Mouse (Mus musculus): ENCODE measurements around the gene Inppl1.

The Inppl1 gene

DNA sequence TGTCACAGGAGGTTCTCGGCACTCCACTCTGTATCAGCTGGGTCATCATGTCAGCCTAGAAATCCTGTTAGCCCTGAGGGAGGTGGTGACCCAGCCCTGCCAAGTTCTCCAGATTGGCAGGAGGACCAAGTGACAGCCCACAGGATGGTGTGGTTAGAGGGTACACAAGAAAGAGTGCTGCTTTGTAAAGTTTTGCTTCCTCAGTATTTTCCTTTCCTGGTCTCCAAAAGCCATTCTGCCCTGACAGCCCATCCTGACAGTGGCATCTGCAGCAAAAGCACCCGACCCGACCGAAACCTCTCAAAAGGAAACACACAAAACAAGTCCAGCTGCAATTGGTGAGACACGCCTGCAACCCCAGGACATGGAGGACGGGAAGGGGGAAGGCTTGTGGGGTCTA is 6.2 kb upstream of the Inppl1 start:
- no peak for DNase-seq (ENCODE audit: low spot score in 2 of 2)

- DNase-seq (ENCODE audit: low spot score in 2 of 2): no peak
Observed at GRCm38 (mm10) chr7:101837154-101837605, 849 bp downstream of the Inppl1 start.

GRCm38 (mm10) chr7:101836271-101837153 is 1.5 kb downstream of the Inppl1 start:
- DNase-seq (ENCODE audit: low spot score in 2 of 2): peak; percentile 53 to 56

DNA sequence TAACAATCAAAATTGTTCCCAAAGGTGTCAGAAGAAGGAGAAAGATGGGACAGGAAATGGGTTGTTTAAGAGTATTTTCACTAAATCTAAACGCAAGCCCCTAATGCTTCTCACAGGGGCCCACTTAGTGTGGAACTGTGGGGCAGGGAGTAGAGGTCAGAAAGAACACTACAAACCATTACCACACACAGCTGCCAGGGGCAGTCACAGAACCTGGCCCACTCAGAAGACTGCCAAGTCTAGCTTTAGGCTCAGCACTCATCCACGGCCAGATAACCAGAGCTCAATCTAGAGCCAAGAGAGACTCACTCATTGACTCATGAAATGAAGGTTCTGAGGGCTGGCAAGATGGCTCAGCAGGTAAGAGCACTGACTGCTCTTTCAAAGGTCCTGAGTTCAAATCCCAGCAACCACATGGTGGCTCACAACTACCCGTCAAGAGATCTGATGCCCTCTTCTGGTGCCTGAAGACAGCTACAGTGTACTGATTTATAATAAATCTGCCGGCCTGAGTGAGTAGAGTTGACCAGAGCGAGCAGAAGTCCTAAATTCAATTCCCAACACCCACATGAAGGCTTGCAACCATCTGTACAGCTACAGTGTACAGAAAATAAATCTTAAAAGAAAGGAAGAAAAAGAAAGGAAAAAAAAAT is 2.4 kb downstream of the Inppl1 start:
- DNase-seq (ENCODE audit: low spot score in 2 of 2): no peak

- DNase-seq (ENCODE audit: low spot score in 2 of 2): no peak
Observed at GRCm38 (mm10) chr7:101834903-101835302, 3.1 kb downstream of the Inppl1 start.

DNA sequence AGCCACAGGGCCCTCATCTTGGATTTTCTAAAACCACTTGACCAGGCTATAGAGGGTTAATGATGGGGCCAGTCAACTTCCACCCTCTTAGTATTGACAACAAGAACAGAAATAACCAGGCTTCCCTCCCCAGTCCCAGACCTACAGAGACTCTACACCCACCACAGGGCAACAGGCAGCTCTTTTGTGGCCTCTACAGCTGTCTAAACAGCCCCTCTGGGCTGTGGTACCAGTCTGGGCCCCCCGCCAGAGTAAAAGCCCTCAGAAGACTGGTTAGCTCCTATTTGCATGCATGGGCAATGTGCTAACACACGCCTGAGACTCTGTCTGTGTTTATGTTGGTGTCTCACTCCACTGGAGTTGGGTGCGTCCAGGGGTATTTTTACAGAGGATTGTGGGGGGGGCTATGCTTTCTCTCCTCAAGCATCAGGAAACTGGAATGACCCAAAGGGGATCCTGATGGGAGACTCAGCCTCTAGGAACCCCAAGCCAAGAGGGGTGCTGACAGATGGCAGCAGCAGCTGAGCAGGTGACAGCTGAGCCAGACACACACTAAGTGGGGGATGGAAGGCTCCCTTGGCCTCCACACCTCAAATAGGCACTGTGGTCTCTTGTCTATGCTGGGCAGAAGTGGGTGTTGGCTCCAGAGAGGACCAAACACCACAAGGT is 4.0 kb downstream of the Inppl1 start:
- DNase-seq (ENCODE audit: low spot score in 2 of 2): no peak

DNA sequence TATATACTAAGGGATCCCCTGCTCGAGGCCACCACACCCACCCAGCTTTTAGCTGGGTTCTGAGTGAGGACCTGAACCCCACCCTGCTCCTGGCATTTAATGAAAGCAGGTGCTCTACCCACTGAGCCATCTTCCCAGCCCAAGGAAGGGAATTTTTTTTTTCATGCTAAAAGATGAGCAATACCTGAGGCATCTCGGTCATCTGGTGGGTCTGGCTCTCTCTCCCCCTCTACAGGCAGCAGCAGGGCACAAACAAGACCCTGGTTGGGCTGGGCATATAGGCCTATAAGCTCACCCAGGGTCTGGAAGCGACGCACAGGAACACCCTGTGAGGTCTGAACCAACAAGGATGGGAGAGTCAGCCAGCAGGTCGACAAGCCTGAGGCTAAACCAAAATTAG is 4.7 kb downstream of the Inppl1 start:
- no peak for DNase-seq (ENCODE audit: low spot score in 2 of 2)

GRCm38 (mm10) chr7:101832372-101832771 is 5.7 kb downstream of the Inppl1 start:
- no peak for DNase-seq (ENCODE audit: low spot score in 2 of 2)

DNA sequence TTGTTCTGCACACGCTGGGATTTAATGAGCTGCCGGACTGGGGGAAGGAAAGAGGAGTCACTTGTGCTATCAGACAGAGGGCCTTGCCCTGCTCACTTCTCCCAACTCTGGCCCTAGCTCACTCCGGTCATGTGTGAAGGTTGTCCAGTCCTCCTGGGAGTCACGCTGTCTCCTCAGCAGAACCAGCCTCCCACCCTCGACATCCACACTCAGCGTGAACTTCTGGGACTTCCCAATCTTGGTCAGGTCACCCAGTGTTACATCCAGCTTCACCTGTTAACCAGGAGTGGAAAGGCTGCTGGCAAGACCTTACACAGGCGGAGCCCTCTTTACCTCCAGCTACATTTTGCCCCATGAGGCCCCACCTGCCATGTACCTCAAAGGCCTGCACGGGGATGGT is 6.6 kb downstream of the Inppl1 start:
- no peak for DNase-seq (ENCODE audit: low spot score in 2 of 2)

DNA sequence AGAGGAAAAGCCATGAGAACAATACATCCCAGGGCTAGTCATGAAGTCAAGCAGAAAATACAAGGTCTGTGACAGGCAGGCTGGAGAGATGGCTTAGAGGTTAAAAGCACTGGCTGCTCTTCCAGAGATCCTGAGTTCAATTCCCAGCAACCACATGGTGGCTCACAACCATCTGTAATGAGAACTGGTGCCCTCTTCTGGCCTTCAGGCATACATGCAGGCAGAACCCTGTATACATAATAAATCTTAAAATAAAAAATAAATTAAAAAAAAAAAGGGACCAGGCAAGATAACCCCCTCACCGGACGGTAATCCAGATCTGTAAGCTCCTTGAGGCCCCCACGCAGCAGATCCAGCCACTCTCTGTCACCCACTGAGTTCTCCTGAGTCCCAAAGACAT is 7.7 kb downstream of the Inppl1 start:
- DNase-seq (ENCODE audit: low spot score in 2 of 2): no peak

GRCm38 (mm10) chr7:101823758-101824630 is 14.0 kb downstream of the Inppl1 start:
- no peak for DNase-seq (ENCODE audit: low spot score in 2 of 2)

- no peak for DNase-seq (ENCODE audit: low spot score in 2 of 2)
Observed at GRCm38 (mm10) chr7:101822836-101823757, 14.9 kb downstream of the Inppl1 start.

DNA sequence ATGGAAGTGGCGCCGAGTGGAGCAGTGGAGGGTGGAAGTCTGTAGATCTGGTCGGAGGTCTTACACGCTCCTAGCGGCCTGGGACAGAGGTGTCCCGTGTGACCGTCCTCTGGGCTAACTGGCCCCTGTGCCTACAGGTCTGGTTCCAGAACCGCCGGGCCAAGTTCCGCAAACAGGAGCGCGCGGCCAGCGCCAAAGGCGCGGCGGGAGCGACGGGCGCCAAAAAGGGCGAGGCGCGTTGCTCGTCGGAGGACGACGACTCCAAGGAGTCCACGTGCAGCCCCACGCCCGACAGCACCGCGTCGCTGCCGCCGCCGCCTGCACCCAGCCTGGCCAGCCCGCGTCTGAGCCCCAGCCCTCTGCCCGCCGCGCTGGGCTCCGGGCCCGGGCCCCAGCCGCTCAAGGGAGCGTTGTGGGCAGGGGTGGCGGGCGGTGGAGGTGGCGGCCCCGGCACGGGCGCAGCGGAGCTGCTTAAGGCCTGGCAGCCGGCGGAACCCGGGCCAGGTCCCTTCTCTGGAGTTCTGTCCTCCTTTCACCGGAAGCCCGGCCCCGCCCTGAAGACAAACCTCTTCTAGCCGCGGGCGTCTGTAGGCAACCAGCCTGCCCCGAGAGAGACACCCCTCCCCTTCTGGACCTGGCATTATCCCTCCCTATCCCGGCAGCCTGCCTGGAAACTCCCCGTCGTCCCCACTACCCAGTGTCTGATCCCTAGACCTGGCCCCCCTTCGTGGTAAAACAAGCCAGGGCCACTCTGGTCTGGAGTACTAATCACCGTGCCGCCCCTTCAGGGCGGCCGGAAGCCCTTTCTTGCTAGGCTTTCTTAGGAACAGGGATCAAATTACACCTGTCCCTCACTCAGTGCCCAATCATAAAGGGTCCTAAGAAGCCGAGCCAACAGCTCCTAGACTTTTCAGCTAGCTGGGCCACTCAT is 16.2 kb downstream of the Inppl1 start:
- peak in 1 of 2 experiments; percentile 16 for DNase-seq (ENCODE audit: low spot score in 2 of 2)

GRCm38 (mm10) chr7:101820295-101821030 is 17.6 kb downstream of the Inppl1 start:
- DNase-seq (ENCODE audit: low spot score in 2 of 2): no peak

DNA sequence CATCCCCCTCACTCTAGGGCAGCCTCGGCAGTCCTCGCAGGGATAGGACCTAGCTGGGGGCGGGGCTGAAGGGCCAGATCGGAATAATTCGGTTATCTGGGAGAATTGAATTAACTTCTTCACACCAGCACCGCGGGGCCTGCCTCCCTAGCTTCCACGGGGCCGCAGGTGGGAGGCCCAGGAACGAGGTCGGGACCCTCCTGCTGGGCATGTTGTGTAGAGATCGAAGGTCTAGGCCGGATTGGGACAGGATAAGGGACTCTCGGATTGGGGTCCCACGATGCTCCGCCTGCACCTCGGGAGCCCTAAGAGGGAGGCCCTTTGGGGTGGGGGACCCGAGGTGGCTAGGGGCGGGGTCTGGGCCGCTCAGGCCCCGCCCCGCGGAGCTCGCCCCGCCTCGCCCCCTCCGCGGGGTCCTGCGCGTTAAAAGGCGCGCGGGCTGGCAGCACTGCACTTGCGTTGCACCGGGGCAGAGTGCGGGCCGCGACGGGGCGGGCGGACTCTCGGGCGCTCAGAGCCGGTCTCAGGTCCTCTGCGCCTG is 20.1 kb downstream of the Inppl1 start, which contains the start of gene Phox2a:
Gene Phox2a, plus strand, starts transcription at position 453 of the 541 bp plus-strand sequence.
- DNase-seq (ENCODE audit: low spot score in 2 of 2): no peak

GRCm38 (mm10) chr7:101777053-101777452 is 61.0 kb downstream of the Inppl1 start:
- DNase-seq (ENCODE audit: low spot score in 2 of 2): no peak

GRCm38 (mm10) chr7:101772687-101773086 is 65.3 kb downstream of the Inppl1 start:
- no peak for DNase-seq (ENCODE audit: low spot score in 2 of 2)
